Mouse (Mus musculus): ENCODE measurements around the gene Prss37. TPM values are rescaled to one million over a fixed set of nuclear protein-coding genes. Genes with fewer than 3 reads are reported as not detected.

Prss37 gene
- polyA plus RNA-seq (2014; fragmentation: Illumina TruSeq; extraction: RNeasy Lipid Tissue Mini Kit (QIAGEN cat#74804); ENCODE audit: low read depth, low replicate concordance) = not detected

DNA sequence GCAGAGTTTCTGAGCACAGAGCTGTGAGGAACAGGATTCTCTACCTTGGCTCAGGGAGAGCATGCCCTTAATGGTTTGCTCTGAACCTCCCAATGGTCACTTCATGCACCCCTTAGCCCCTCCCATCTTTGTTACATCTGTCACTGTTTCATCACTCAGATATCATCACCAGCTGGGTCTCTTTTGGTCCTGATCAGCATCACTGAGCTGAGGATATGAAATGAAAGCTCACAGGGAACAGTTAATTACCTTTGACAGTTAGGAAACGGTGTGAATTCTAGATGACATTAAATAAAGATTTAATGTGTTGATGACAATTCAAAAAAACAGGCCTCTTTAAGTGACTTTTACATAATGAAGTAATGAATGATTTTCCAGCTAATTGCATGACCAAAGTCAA, at the start of gene Prss37:
Gene Prss37, minus strand, starts transcription at position 101 of the 400 bp plus-strand sequence.

GRCm38 (mm10) chr6:40554950-40555349, 35.6 kb upstream of the Prss37 start, which contains the start of gene Olfr461:
Gene Olfr461 (minus strand): TSS chr6:40555050.

GRCm38 (mm10) chr6:40493229-40493628, 26.1 kb downstream of the Prss37 start, which contains the start of gene Tas2r108:
Gene Tas2r108 (plus strand): TSS chr6:40493529.

DNA sequence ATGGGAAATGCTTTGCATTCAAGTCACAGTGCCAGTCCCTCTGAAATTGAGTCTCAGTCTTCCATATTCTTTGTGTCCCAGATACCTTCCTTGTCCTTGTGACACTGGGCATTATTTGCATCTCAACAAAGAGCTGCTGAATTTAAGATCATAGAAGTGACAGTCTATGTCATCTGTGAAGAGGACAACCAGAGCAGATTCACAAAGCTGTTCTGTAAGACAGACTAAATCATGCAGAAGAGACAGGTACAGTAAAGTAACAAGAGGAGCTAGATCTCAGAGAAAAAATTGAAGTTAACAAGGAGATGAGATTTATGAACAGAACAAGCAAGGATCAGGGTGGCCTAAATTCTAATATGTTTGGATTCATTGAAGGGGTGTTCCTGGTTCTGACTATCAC, 28.4 kb downstream of the Prss37 start, which contains the start of gene Tas2r137:
Gene Tas2r137, plus strand, starts transcription at position 301 of the 400 bp plus-strand sequence.

GRCm38 (mm10) chr6:40470916-40471719, 48.2 kb downstream of the Prss37 start, which contains the start of gene Ssbp1:
Gene Ssbp1 (plus strand): TSS chr6:40471352.

Other genes starting within 250 kb of the Prss37 start
- gene Agk, start 194.3 kb downstream of the Prss37 start, polyA plus RNA-seq (2014; fragmentation: Illumina TruSeq; extraction: RNeasy Lipid Tissue Mini Kit (QIAGEN cat#74804); ENCODE audit: low read depth, low replicate concordance) = 28.8 TPM
- 19.3 TPM for gene E330009J07Rik, start 83.4 kb downstream of the Prss37 start, polyA plus RNA-seq (2014; fragmentation: Illumina TruSeq; extraction: RNeasy Lipid Tissue Mini Kit (QIAGEN cat#74804); ENCODE audit: low read depth, low replicate concordance)
- gene Wee2, start 80.4 kb downstream of the Prss37 start, polyA plus RNA-seq (2014; fragmentation: Illumina TruSeq; extraction: RNeasy Lipid Tissue Mini Kit (QIAGEN cat#74804); ENCODE audit: low read depth, low replicate concordance) = not detected
- 125 TPM for gene Ssbp1, start 48.2 kb downstream of the Prss37 start, polyA plus RNA-seq (2014; fragmentation: Illumina TruSeq; extraction: RNeasy Lipid Tissue Mini Kit (QIAGEN cat#74804); ENCODE audit: low read depth, low replicate concordance)
- gene Tas2r137, start 28.3 kb downstream of the Prss37 start, polyA plus RNA-seq (2014; fragmentation: Illumina TruSeq; extraction: RNeasy Lipid Tissue Mini Kit (QIAGEN cat#74804); ENCODE audit: low read depth, low replicate concordance) = not detected
- not detected for gene Tas2r108, start 26.0 kb downstream of the Prss37 start, polyA plus RNA-seq (2014; fragmentation: Illumina TruSeq; extraction: RNeasy Lipid Tissue Mini Kit (QIAGEN cat#74804); ENCODE audit: low read depth, low replicate concordance)
- gene Olfr461, start 35.5 kb upstream of the Prss37 start, polyA plus RNA-seq (2014; fragmentation: Illumina TruSeq; extraction: RNeasy Lipid Tissue Mini Kit (QIAGEN cat#74804); ENCODE audit: low read depth, low replicate concordance) = not detected
- not detected for gene Olfr460, start 50.0 kb upstream of the Prss37 start, polyA plus RNA-seq (2014; fragmentation: Illumina TruSeq; extraction: RNeasy Lipid Tissue Mini Kit (QIAGEN cat#74804); ENCODE audit: low read depth, low replicate concordance)
- gene Clec5a, start 66.3 kb upstream of the Prss37 start, polyA plus RNA-seq (2014; fragmentation: Illumina TruSeq; extraction: RNeasy Lipid Tissue Mini Kit (QIAGEN cat#74804); ENCODE audit: low read depth, low replicate concordance) = 9.6 TPM
- gene Tas2r138, start 93.8 kb upstream of the Prss37 start, polyA plus RNA-seq (2014; fragmentation: Illumina TruSeq; extraction: RNeasy Lipid Tissue Mini Kit (QIAGEN cat#74804); ENCODE audit: low read depth, low replicate concordance) = not detected
- 1.7 TPM for gene Mgam, start 109.3 kb upstream of the Prss37 start, polyA plus RNA-seq (2014; fragmentation: Illumina TruSeq; extraction: RNeasy Lipid Tissue Mini Kit (QIAGEN cat#74804); ENCODE audit: low read depth, low replicate concordance)